Mouse (Mus musculus): ENCODE data around the gene Ccdc85b.

The Ccdc85b gene

DNA sequence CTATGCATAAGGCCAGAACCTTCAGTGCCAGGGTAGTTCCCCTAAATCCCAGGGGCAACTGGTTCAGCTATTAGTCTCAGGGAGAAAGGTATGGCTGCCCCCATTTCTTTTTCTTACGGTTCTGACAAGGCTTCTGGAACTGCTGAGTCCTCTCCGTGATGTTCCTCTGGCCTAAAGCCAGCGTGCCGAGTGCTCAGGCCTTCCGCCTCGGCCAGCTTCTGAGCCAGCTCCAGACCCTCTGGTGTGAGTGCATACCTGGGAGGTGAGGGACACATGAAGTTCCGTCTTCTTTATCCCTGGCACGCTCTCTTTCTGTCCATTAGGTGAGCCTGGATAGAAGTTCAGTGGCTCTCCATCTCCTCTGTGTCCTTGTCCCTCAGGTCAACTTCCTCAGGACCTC is 27.7 kb upstream of the Ccdc85b start:
- TF ChIP-seq GATA4 (IDR thresholded peaks at IDR 0.05; ENCODE audit: insufficient replicate concordance, low read length): no peak

DNA sequence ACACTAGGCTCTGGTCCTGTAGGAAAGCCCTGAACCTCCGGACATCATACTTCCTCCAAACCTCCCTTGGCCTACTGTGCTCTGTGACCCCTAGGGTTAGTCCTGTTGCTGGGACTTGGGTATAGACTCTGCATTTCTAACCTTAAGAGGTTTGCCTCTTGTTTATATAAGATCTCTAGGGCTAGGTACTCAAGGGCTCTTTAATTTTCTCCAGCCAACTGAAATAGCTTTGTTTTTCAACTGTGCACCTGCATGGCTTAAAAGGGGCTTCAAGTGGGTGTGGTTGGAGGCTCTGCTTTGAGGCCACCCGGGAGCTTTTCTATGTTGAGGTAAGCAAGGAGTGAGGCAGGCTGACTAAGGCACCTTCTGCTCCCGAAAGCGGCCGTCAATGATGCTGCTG is 26.8 kb upstream of the Ccdc85b start:
- TF ChIP-seq GATA4 (IDR thresholded peaks at IDR 0.05; ENCODE audit: insufficient replicate concordance, low read length): no peak

- TF ChIP-seq GATA4 (IDR thresholded peaks at IDR 0.05; ENCODE audit: insufficient replicate concordance, low read length): no peak
Observed at GRCm38 (mm10) chr19:5483386-5484359, 26.0 kb upstream of the Ccdc85b start.

DNA sequence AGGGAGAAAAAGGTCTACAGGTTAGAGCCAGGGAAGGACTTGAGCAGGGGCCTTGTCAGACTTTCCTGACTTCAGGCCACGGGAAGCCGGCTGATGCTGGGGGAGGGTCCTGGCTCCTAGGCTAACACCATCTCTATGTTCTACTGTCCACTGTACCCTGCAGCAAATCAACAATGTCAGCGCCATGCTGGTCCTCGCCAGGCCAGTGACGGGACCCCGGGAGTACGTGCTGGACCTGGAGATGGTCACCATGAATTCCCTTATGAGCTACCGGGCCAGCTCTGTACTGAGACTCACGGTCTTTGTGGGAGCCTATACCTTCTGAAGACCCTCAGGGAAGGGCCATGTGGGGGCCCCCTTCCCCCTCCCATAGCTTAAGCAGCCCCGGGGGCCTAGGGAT is 23.7 kb upstream of the Ccdc85b start:
- no peak for TF ChIP-seq GATA4 (IDR thresholded peaks at IDR 0.05; ENCODE audit: insufficient replicate concordance, low read length)

- no peak for TF ChIP-seq GATA4 (IDR thresholded peaks at IDR 0.05; ENCODE audit: insufficient replicate concordance, low read length)
Observed at GRCm38 (mm10) chr19:5480016-5480415, 22.3 kb upstream of the Ccdc85b start.

- no peak for TF ChIP-seq GATA4 (IDR thresholded peaks at IDR 0.05; ENCODE audit: insufficient replicate concordance, low read length)
Observed at GRCm38 (mm10) chr19:5477668-5478300, 20.1 kb upstream of the Ccdc85b start.

DNA sequence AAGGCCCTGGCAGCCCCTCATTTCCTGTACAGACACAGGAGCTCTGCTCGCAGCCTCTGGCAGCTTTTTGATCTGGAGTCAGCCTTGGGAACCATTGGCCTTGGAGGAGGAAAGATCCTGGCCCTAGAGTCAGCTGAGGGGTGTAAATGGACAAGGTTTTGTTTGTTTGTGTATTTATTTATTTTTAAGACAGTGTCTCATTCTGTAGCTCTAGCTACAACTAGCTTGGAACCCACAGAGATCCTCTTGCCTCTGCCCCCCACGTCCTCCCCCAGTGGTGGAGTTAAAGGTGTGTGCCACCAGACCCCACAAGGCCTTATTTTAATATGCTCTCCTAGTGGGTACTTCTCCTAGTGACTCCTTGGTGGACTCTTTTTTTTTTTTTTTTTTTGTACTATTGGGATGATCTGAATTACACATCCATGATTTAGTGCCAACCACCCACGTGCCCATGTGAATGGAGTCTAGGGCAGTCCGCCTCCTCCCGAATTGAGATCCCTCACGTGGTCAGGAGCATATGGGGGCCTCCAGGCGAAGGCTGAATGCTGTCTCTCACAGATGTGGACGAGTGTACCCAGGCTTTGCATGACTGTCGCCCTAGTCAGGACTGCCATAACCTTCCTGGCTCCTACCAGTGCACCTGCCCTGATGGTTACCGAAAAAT is 19.4 kb upstream of the Ccdc85b start:
- TF ChIP-seq GATA4 (IDR thresholded peaks at IDR 0.05; ENCODE audit: insufficient replicate concordance, low read length): no peak

DNA sequence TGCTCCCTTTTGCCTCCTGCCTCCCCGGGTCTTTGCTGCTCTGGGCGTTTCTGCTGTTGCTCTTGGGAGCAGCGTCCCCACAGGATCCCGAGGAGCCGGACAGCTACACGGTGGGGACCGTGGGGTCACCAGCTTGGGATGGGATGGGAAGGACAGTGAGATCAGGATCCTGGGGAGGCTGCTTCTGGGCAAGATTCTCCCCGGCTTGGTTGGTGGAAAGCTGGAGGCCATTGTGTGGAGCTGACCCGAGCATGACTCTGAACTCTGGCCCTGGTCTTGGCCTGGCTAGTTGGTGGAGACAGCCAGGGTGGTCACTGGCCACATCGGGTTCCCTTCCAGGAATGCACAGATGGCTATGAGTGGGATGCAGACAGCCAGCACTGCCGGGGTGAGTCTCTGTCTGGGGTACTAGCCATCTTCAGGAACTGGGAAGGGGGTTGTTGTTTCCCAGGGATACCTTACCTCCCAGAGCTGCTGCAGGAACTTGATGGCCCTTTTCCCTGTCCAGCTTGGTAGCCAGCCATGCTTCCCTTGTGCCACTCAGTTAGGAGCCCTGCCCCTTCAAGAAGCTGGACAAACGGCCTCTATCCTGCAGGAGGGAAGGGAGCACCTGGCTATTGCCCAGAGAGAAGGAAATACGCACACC is 17.5 kb upstream of the Ccdc85b start:
- no peak for TF ChIP-seq GATA4 (IDR thresholded peaks at IDR 0.05; ENCODE audit: insufficient replicate concordance, low read length)

DNA sequence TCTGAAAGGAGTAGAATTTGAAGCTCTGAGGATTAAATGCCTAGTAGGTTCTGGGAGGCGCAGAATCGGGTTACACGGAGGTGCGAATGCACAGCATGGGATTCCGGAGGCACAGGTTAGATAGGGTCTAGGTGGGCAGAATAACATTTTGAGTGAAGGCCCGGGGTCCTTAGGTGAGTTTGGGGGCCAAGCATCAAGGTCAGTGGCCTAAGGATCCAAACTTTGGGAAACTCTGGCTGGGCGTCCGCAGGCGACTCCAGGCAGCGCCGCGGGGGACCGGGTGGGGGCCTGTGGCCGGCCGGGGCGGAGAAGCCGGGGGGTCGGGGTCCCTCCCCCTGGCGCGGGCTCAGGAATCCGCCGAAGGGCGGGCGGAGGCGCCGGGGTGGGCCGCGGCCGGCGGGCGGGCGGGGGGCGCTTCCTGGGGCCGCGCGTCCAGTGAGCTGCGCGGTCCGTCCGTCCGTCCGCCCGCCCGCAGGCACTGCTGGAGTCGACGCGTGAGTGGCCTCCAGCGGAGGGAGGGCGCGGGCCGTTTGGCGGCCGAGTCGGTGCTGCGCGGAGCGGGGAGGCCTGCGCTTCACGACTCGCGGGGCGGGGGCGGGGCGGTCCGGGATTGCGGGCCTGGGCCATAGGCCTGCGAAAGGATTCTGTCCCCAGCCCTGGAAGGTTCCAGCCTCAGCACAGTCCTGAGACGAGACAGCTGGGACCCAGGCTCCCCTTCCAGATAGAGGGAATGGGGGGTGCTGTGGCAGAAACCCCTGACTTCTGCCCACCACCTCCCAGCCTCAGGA is 16.8 kb upstream of the Ccdc85b start:
- no peak for TF ChIP-seq GATA4 (IDR thresholded peaks at IDR 0.05; ENCODE audit: insufficient replicate concordance, low read length)

DNA sequence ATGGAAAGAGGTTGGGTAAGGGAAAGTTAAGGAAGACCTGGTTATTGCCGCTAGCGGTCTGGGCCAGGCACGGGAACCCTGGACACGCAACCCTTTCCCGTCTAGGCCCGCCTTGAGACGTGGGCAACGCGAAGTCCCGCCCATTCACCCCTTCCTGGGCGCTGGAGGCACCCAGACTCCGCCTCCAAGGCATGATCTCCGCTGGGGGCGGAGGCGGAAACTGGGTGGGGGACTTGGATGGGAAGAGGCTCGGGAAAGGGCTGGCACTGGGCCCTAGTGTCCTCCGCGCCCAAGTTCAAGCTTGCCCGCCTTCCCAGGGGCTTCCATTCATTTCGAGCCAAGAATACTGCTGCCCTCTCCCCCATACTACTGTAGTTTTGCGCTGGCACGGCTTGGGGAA is 16.0 kb upstream of the Ccdc85b start, which contains the start of gene Efemp2:
TSS of gene Efemp2 (plus strand) at position 235 of the 400 bp plus-strand sequence.
- peak; percentile 21; the same call in 1 of the 2 replicates for TF ChIP-seq GATA4 (IDR thresholded peaks at IDR 0.05; ENCODE audit: insufficient replicate concordance, low read length)

DNA sequence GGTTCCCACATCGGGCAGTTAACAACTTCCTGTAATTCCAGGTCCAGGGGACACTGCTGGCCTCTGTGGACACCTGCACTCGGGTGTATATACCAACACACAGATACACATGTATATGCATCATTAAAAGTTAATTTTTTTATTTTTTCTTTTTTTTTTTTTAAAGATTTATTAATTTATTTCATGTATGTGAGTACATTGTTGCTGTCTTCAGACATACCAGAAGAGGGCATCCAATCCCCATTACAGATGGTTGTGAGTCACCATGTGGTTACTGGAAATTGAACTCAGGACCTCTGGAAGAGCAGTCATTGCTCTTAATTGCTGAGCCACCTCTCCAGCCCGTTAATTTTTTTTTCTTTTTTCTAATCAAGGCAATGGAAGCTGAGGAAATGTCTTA is 15.2 kb upstream of the Ccdc85b start:
- no peak for TF ChIP-seq GATA4 (IDR thresholded peaks at IDR 0.05; ENCODE audit: insufficient replicate concordance, low read length)

DNA sequence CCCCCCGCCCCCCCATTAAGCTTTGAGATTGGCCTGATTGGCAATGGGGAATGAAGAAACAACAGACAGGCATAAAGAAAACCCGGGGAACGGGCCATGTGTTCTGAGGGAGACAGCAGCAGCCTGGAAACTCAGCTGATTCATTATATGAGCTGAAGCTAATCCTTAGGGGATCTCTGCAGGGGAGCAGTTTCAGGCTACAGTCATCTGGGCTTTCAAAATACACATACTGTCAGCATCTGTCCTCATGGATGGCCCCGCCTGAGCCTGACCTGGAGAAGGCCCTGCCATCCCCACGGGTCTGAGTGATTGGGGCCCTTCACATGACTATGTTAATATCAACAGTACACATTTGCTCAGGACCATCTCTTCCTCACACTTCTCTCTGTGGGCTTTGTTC is 14.2 kb upstream of the Ccdc85b start:
- TF ChIP-seq GATA4 (IDR thresholded peaks at IDR 0.05; ENCODE audit: insufficient replicate concordance, low read length): no peak

DNA sequence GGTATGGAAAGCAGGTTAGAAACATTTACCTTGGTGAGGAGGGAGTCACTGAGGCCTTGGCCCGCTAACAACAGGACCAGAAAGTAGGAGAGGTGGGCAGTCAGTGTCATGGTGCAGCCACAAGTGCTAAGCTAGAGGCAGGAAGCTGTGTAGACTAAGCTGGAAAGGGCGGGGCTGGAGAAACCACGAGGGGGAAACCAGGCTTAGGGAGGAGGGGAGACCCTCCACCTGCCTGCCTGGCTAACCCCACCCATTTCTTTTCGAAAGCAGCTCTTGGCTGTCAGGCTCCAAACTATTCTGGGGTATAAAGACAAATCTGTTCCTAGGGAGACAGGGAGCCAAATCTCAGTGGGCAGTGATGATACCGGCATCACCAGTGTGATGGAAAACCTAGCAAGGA is 10.7 kb upstream of the Ccdc85b start, which contains the start of gene Ctsw:
TSS of gene Ctsw (minus strand) at position 134 of the 400 bp plus-strand sequence.
- no peak for TF ChIP-seq GATA4 (IDR thresholded peaks at IDR 0.05; ENCODE audit: insufficient replicate concordance, low read length)

GRCm38 (mm10) chr19:5466916-5467500 is 9.3 kb upstream of the Ccdc85b start:
- no peak for TF ChIP-seq GATA4 (IDR thresholded peaks at IDR 0.05; ENCODE audit: insufficient replicate concordance, low read length)
